Mouse (Mus musculus): Measurements from ENCODE around the gene Phactr1.

GRCm38 (mm10) chr13:43134468-43134867 is 454.0 kb downstream of the Phactr1 start:
- no peak for TF ChIP-seq GATA1 (IDR thresholded peaks at IDR 0.05; ENCODE audit: low read length)
- TF ChIP-seq TAL1 (IDR thresholded peaks at IDR 0.05; ENCODE audit: low read length) = no peak

Measured in erythroblast, embryonic 14.5 days (primary cell).